Mouse (Mus musculus) lung, postnatal 14 days (tissue): ENCODE measurements around the gene Shkbp1.

Source experiments
- DNase-seq: peaks from one replicate; pipeline ENCODE4 v3.0.0; 2021

The Shkbp1 gene

GRCm38 (mm10) chr7:27308821-27309549 lies 46.8 kb downstream of the Shkbp1 start:
- DNase-seq = no peak

GRCm38 (mm10) chr7:27307551-27307950 lies 48.3 kb downstream of the Shkbp1 start:
- DNase-seq = no peak

DNA sequence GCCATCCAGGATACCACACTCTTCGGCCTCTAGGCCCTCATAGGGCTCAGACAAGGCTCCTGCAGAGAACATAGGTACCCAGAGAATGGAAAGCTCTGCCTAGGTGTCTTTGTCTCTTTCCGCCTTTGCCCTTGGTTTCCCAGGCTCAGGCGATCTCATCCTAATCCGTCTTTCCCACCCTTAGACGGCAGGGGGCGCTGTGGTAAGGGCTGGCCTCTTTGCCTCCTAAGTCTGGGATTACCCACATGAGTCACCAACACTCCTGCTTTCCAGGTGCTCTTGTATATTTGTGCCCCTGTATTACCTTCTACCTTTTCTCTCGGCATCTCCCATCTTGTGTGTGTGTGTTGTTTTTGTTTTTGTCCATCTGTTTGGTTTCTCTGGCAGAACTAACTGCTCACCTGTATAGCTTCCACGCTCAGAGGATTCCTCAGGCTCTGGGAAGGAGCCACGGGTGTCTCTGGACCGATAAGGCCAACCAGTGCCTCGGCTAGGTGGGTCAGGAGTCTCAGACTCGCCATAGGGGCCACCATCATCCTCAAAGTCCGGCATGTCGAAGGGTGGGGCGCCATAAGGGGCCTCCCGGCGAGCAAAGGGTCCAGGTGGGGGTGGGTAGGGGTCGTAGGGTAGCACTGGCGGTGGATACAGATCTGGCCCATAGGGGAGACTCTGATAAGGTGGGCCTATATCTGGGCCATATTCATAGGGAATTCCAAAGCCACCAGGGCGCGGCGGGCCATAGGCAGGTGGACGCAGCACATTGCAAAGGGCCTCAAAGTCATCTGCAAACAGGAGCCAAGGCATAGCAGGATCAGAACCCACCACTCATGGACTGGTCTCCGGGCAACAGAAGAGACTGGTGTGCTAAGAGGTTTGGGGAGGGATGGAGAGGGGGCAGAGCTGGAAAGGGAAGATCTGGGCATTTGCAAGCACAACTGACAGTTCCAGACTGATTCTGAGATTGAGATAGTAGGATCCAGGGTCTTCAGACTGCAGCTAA lies 49.4 kb downstream of the Shkbp1 start:
- DNase-seq = peak; percentile 62

GRCm38 (mm10) chr7:27305091-27305730 lies 50.6 kb downstream of the Shkbp1 start:
- DNase-seq = no peak

DNA sequence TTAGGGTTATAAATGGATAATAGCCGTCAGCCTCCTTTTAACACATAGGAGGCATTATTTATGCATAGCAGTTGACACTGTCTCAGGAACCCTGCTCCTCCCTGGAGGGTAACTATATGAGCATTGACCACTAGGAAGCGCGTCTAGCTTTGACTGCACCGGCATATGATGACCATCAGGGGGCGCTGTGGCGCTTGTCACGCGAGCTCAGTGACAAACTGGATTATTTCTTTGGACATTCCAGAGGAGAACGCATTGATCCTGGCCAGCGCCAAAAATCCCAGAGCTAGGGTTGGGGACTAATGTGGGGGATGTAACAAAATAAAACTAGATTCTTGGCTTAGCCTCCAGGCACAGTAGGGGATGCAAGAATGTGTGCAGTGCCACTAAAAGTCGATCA lies 53.6 kb downstream of the Shkbp1 start:
- peak; percentile 86 for DNase-seq

GRCm38 (mm10) chr7:27300801-27301200 lies 55.0 kb downstream of the Shkbp1 start:
- no peak for DNase-seq

DNA sequence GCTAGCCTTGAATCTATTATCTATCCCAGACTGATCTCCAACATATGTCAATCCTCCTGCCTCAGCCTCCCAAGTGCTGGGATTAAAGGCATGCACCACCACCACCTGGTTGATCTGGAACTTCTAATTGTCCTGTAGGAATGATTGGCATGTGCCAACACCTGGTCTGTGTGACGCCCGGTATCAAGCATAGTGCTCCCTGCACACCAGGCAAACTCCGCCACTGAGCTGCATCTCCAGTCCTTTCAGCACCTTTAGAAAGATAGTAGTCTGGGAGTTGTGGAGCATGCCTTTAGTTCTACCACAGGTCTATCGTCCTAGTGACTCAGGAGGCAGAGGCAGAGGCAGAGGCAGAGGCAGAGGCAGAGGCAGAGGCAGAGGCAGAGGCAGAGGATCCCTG lies 55.5 kb downstream of the Shkbp1 start:
- no peak for DNase-seq

DNA sequence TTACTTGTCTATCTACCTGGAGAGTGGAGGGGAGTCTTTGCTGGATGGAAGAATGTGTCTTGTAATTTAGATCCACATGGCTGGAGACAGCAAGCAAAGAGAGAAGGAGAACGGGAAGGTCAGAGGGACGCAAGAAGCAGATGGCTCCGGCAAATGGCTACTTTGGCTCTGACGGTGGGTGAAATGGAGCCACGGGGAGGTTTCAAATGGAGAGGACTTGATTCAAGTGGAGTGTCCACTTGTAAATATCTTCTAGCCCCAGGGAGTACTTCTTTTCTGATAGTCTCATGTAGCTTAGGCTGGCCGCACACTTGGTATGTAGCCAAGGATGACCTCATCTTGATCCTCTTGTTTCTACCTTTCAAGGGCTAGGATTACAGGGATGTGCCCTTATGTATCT lies 57.0 kb downstream of the Shkbp1 start:
- DNase-seq = no peak

- DNase-seq = no peak
Measured at GRCm38 (mm10) chr7:27298033-27298610, 57.7 kb downstream of the Shkbp1 start.

- no peak for DNase-seq
Measured at GRCm38 (mm10) chr7:27296518-27296917, 59.3 kb downstream of the Shkbp1 start.

- peak; percentile 62 for DNase-seq
Measured at GRCm38 (mm10) chr7:27295956-27296355, 59.9 kb downstream of the Shkbp1 start.
